In genomic region chr8:117327385-117327837, GRCm38 (mm10) we compare ENCODE assay signal across 8 mouse cellular contexts.
DNase-seq lines count a peak whose midpoint lies in the region; ATAC-seq and TF ChIP-seq lines count a peak whose summit lies in the region.

No protein-coding gene starts in this region.

- no peaks in the 10 kb centered on the region for H3K27me3 ChIP-seq in kidney, embryonic 14.5 days (ENCODE audit: control insufficient read depth, insufficient read depth, low read length)
- no peaks in the 10 kb centered on the region for H3K27me3 ChIP-seq in forebrain, postnatal 0 days (ENCODE audit: insufficient read depth, low read length)
- H3K27me3 ChIP-seq in limb, embryonic 13.5 days: no peaks in the 10 kb centered on the region
- H3K27me3 ChIP-seq in stomach, embryonic 14.5 days (ENCODE audit: control insufficient read depth, insufficient read depth, low read length): no peaks in the 10 kb centered on the region

- TF ChIP-seq CTCF in forebrain, postnatal 0 days (IDR thresholded peaks at IDR 0.05; ENCODE audit: low read depth): no peak

- peaks cover 26% of the 10 kb centered on the region for H3K4me1 ChIP-seq in kidney, embryonic 14.5 days (ENCODE audit: control insufficient read depth, insufficient read depth, low read length)
- H3K4me1 ChIP-seq in forebrain, postnatal 0 days (ENCODE audit: insufficient read depth): peaks cover 7% of the 10 kb centered on the region
- H3K4me1 ChIP-seq in limb, embryonic 13.5 days: peaks cover 31% of the 10 kb centered on the region
- H3K4me1 ChIP-seq in stomach, embryonic 14.5 days (ENCODE audit: control insufficient read depth, insufficient read depth, low read length): peaks cover 28% of the 10 kb centered on the region; the same call in 1 of the 2 replicates

- intact Hi-C loops in gastrocnemius, postnatal 14 days (cut with DNase I; ENCODE audit: low total_unique reads): no loop called here

- no peaks in the 10 kb centered on the region for H3K36me3 ChIP-seq in kidney, embryonic 14.5 days (ENCODE audit: control insufficient read depth, insufficient read depth, low read length)
- H3K36me3 ChIP-seq in forebrain, postnatal 0 days (ENCODE audit: insufficient read depth): no peaks in the 10 kb centered on the region
- H3K36me3 ChIP-seq in limb, embryonic 13.5 days: no peaks in the 10 kb centered on the region
- H3K36me3 ChIP-seq in stomach, embryonic 14.5 days (ENCODE audit: control insufficient read depth, insufficient read depth, low read length): no peaks in the 10 kb centered on the region

- no peak overlapping the region for H3K4me2 ChIP-seq in kidney, embryonic 14.5 days (replicated peaks; ENCODE audit: low read depth, low read length)
- no peak overlapping the region for H3K4me2 ChIP-seq in forebrain, postnatal 0 days (ENCODE audit: low read depth)
- no peak overlapping the region for H3K4me2 ChIP-seq in limb, embryonic 13.5 days (replicated peaks)
- H3K4me2 ChIP-seq in stomach, embryonic 14.5 days (replicated peaks; ENCODE audit: low read depth, low read length): no peak overlapping the region

- H3K27ac ChIP-seq in kidney, embryonic 14.5 days (ENCODE audit: low read depth, low read length): no peak overlapping the region
- 0 out of 2 replicates have a peak overlapping the region, but pooled peaks have one; percentile 29 for H3K27ac ChIP-seq in forebrain, postnatal 0 days (ENCODE audit: low read depth, low read length)
- peak overlapping the region; percentile 63; the same call in 1 of the 2 replicates for H3K27ac ChIP-seq in limb, embryonic 13.5 days
- peak overlapping the region; percentile 76 for H3K27ac ChIP-seq in stomach, embryonic 14.5 days (ENCODE audit: low read length)

- H3K9me3 ChIP-seq in kidney, embryonic 14.5 days (ENCODE audit: control insufficient read depth, low read length): no peaks in the 10 kb centered on the region
- H3K9me3 ChIP-seq in forebrain, postnatal 0 days (ENCODE audit: low read length): no peaks in the 10 kb centered on the region
- no peaks in the 10 kb centered on the region for H3K9me3 ChIP-seq in limb, embryonic 13.5 days
- no peaks in the 10 kb centered on the region for H3K9me3 ChIP-seq in stomach, embryonic 14.5 days (ENCODE audit: control insufficient read depth, low read depth, low read length)

- peak; percentile 86 for DNase-seq in kidney, adult 11 months
- no peak for DNase-seq in forebrain, postnatal 0 days
- no peak for DNase-seq in spleen, postnatal 10 days (ENCODE audit: low spot score in 2 of 2)
- DNase-seq in right cerebral cortex, adult 2 months (ENCODE audit: low spot score in 2 of 2): no peak
- DNase-seq in gastrocnemius, postnatal 14 days: no peak

- no peak overlapping the region for H3K4me3 ChIP-seq in kidney, embryonic 14.5 days (ENCODE audit: low read length)
- H3K4me3 ChIP-seq in forebrain, postnatal 0 days (ENCODE audit: low read depth, low read length): no peak overlapping the region
- no peak overlapping the region for H3K4me3 ChIP-seq in limb, embryonic 13.5 days
- H3K4me3 ChIP-seq in stomach, embryonic 14.5 days (ENCODE audit: low read depth, low read length): no peak overlapping the region

- H3K9ac ChIP-seq in kidney, embryonic 14.5 days (ENCODE audit: low read depth, low read length): no peak overlapping the region
- H3K9ac ChIP-seq in forebrain, postnatal 0 days: no peak overlapping the region
- H3K9ac ChIP-seq in limb, embryonic 13.5 days: no peak overlapping the region
- H3K9ac ChIP-seq in stomach, embryonic 14.5 days (replicated peaks; ENCODE audit: low read depth, low read length): no peak overlapping the region

- no peak for ATAC-seq in kidney, embryonic 14.5 days (ENCODE audit: low FRiP score, low TSS enrichment)
- no peak for ATAC-seq in forebrain, postnatal 0 days
- peak; percentile 43; the same call in 1 of the 2 replicates for ATAC-seq in limb, embryonic 13.5 days (ENCODE audit: low FRiP score, low read depth)
- ATAC-seq in stomach, embryonic 14.5 days (ENCODE audit: insufficient number of reproducible peaks, insufficient read depth, low FRiP score, low read depth): peak; percentile 68

- WGBS in kidney, embryonic 14.5 days: 39% methylated on average over 7 of the region's 7 CpGs
- 44% methylated on average over 7 of the region's 7 CpGs for WGBS in forebrain, postnatal 0 days
- WGBS in limb, embryonic 13.5 days: 34% methylated on average over 7 of the region's 7 CpGs
- 41% methylated on average over 7 of the region's 7 CpGs for WGBS in stomach, embryonic 14.5 days

Comparison
In these comparisons a context has a peak if more than half of its experiments do, and no peak if none do; other contexts are left out.
1. ATAC-seq: peak in limb, embryonic 13.5 days (single experiment) and stomach, embryonic 14.5 days (single experiment); none in kidney, embryonic 14.5 days (single experiment) and forebrain, postnatal 0 days (single experiment).